Mouse (Mus musculus) heart, adult 11 months (tissue): ENCODE measurements at regions not wholly inside any gene's neighbourhood (a gene's known extent, or its start where the extent isn't known, plus 50 kb on each side); places are given as distances from the start of the nearest gene placed in this dataset.

Experiments
- DNase-seq: peaks from one replicate; pipeline ENCODE4 v3.0.0; 2022

- no peak for DNase-seq
Observed at GRCm38 (mm10) chr4:64622771-64623170, 501.2 kb upstream of the Pappa start.

DNA sequence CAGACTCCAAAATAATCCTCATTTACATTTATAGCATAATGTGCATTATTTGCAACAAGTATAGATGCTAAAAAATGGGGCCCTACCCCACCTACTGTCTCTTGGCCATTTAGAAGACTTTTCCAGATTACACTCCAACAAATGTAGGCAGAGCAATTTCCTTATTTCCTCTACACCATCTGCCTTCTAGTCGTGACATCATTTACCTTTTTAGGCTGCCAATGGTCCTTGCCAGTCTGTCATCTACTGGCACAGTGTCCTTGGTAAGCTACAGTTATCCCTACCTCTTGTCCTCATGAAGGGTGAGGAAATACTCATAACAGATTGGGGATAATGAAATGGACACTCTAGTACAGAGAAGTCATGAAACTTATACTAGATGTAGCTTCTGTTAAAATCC lies 491.8 kb upstream of the Pappa start:
- no peak for DNase-seq

- no peak for DNase-seq
Observed at GRCm38 (mm10) chr4:64635256-64635962, 488.6 kb upstream of the Pappa start.

DNA sequence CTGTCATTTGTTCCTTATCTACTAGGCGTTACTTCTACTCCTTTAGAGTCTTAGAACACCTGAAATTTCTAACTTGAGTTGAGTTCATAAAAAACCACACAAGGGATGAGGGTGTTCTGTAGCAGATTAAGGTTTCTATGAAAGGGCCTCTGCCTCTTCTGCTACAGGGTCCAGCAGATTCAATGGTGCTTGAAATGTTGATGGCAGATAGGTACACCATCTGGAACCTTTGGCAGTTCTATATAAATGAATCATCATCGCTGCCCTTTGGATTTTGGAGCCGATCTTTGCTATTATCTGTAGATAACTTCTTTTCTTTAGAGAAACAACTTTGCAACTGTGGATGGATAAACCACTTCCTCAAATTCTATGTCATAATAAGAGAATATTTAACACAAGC lies 483.9 kb upstream of the Pappa start:
- no peak for DNase-seq

- no peak for DNase-seq
Observed at GRCm38 (mm10) chr4:64640976-64641375, 483.0 kb upstream of the Pappa start.

- DNase-seq: no peak
Observed at GRCm38 (mm10) chr4:64645141-64645540, 478.8 kb upstream of the Pappa start.

- no peak for DNase-seq
Observed at GRCm38 (mm10) chr4:64654157-64654556, 469.8 kb upstream of the Pappa start.

GRCm38 (mm10) chr4:64655534-64655933 lies 468.4 kb upstream of the Pappa start:
- DNase-seq: no peak

DNA sequence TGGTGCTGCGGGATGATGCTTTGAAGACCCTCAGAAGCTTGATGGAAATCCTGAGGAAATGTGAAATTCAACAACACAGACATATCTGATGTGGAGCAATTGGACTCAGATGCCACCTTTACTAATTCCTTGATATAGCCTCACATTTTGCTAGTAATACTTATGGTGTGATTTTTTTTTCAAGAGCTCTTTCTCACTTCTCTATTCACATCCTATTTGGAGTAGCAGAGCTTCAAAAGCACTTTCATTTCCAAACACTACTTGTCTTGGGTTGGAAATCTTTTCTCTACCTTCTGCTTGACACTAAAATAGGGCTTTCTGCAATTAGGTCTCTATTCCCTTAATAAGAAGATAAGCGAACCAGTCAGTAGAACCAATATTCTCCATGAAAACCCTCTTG lies 460.3 kb upstream of the Pappa start:
- DNase-seq: no peak

DNA sequence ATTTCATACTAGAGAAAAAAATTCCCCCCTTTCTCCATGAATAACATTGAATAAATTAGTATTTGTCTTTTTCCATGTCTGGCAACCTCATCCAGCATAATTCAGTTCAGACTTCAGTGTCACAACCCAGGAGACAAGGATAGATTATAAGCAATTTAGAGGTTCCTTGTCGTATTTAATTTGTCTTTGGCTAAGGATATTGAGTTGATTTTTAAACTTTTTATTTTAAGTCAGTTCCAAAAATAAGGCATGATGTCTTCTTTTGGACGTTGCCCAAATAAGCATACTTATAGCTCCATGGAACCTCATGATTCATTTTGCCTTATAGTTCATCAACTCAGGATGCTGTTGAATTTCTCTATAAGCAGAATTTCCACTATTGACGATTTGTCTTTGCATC lies 456.0 kb upstream of the Pappa start:
- DNase-seq: no peak

DNA sequence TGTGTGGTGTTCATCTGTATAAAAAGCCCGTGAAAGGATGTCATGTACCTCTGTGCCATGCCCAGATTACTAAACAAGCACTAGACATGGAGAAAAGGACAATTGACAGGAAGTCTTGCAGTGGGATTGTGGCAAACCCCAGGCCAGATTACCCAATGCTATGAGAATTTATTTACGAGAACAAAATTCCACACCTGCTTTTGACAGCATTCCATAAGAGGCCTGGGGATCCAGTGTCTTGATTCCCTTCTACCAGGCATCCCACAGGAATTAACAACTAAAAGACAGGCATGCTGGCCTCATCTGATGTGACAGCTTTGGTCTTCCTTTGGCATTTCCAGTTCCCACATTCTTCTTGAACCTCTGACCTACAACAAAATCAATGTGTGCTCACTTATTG lies 454.3 kb upstream of the Pappa start:
- no peak for DNase-seq

DNA sequence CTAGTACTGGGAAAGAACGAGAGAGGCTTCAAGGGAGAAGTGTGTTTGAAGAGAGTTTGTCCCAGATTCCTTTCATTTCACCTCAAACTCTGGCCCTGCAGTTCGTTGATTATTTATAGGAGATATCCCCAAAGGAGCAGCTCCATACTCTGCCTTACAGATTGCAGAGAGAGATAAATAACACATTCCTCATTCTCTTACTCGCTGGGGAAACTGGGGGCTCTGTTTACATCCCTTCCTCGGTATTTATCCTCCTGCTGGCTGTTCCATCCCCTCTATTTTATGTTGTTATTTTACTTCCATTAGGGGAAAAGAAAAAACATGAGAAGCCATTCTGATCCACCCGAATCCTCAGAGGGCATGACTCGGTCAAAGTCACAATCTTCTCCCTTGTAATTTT lies 447.5 kb upstream of the Pappa start:
- DNase-seq: no peak

GRCm38 (mm10) chr4:64676881-64677280 lies 447.1 kb upstream of the Pappa start:
- DNase-seq: no peak

DNA sequence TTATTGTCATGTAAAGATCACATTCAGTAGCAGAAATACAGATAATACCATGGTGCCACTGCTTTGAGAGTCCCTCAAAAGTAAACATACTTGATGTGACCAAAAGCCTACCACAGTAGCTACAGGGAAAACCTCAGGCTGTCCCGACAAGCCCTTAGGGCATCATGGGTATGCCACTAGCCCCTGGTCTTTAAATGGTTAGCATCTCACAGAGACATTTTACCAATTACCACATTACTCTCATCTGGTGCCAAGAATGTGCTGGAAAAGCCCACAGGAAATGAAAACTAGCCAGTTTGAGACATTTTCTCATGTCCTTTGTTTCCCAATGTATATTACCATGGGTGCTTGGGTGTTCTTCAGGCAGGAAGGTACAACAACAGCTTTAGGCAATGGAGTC lies 439.3 kb upstream of the Pappa start:
- no peak for DNase-seq

- DNase-seq: no peak
Observed at GRCm38 (mm10) chr4:64696134-64696533, 427.8 kb upstream of the Pappa start.

DNA sequence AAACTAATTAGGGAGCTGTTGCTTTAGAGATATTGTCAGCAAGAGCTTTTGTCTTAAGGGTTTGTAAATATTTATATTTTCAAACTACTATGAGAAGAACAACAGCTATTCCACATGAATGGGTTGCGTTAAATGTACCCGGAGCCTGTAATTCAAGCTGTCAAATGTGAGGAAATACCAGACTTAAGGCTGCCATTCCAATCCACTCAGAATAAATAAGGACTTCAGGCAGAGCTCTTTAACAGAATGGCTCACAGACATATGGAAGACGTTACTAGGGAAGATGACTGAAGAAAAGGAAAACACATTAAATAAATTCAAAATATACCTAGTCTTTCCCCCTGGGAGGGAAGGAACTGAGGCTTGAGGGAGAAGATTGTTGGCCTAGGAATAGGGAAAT lies 400.7 kb upstream of the Pappa start:
- DNase-seq: no peak

GRCm38 (mm10) chr4:64724851-64725250 lies 399.1 kb upstream of the Pappa start:
- no peak for DNase-seq

DNA sequence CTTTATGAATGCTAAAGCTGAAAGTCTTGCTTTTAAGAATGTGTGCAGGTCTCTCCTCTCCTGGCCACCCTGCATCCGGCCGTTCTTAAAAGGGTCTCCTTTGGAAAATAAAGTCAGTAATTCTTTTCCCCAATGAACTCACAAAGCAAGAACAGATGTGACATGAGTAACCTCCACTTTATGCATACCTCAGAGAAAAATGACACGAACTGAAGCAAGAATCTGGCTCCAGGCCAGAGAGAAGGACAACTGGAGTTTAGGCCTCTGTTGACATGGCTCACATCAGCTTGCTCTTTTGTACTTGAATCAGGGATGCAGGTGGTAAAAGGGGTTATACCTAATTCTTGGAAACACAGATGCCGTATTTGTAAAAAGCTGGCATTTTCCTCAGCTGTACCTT lies 368.0 kb upstream of the Pappa start:
- no peak for DNase-seq

GRCm38 (mm10) chr4:64768610-64769009 lies 355.4 kb upstream of the Pappa start:
- no peak for DNase-seq

- DNase-seq: no peak
Observed at GRCm38 (mm10) chr4:64803886-64804285, 320.1 kb upstream of the Pappa start.

- no peak for DNase-seq
Observed at GRCm38 (mm10) chr4:64804996-64805395, 319.0 kb upstream of the Pappa start.

DNA sequence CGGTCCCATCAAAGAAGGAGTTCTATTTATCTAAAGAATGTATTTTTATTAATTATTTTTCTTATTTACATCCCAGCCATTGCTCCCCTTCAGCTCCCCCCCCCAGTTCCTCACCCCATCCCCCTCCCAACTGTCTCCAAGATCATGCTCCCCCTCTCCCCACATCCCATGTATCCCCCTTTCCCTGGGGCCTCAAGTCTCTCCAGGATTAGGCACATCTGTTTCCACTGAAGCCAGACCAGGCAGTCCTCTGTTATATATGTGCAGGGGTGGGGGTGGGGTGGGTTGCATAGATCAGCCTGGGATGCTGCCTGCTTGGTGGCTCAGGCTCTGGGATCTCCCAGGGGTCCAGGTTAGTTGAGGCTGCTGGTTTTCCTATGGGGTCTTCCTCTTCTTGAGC lies 316.8 kb upstream of the Pappa start:
- DNase-seq: no peak

DNA sequence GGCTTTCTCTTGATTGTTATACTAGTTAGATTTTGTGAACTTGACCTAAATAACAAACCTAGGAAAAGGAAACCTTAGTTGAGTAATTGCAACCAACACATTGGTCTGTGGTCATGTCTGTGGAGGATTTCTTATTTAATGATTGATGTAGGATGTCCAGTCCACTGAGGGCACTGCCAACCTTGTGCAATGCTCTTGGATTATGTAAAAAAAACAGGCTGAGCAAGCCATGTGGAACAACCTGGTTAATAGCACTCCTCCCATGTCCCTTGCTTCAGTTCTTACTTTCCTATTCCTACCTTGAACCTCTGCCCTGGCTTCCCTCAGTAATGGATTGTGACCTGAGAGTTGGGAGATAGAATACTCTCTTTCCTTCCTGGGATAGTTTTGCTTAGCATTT lies 312.0 kb upstream of the Pappa start:
- DNase-seq: no peak

GRCm38 (mm10) chr4:64812812-64813211 lies 311.2 kb upstream of the Pappa start:
- no peak for DNase-seq

- no peak for DNase-seq
Observed at GRCm38 (mm10) chr4:64832882-64833281, 291.1 kb upstream of the Pappa start.

- DNase-seq: peak; percentile 82
Observed at GRCm38 (mm10) chr4:64874521-64874920, 249.5 kb upstream of the Pappa start.
